Mouse (Mus musculus): ENCODE results near the gene Poc1b.

GRCm38 (mm10) chr10:99083431-99084003 lies 23.3 kb upstream of the Poc1b start:
- no peak for TF ChIP-seq GATA1 (IDR thresholded peaks at IDR 0.05; ENCODE audit: low read length)
- no peak for TF ChIP-seq TAL1 (IDR thresholded peaks at IDR 0.05; ENCODE audit: low read length)
